Mouse (Mus musculus): Measurements from ENCODE around the gene Mier1. TPM values are rescaled to one million over a fixed set of nuclear protein-coding genes. Genes with fewer than 3 reads are reported as not detected.
A peak's percentile ranks its signal among the peaks of the same experiment; 100 is the strongest.

Gene Mier1
- polyA plus RNA-seq, 1 experiment from 2014 or later: 41.3 TPM

GRCm38 (mm10) chr4:103112651-103113050 is 1.5 kb upstream of the Mier1 start:
- ATAC-seq (replicated peaks; ENCODE audit: low FRiP score) (no peak), DNase-seq (ENCODE audit: low spot score) (no peak)
- Histone ChIP-seq H3K4me1 (replicated peaks; ENCODE audit: control insufficient read depth, insufficient read depth, low read length) (peaks cover 8% of the 10 kb centered on the region), H3K4me3 (ENCODE audit: low read depth, low read length) (peak overlapping the region; percentile 89; the same call in 1 of the 2 replicates), H3K9ac (ENCODE audit: low read depth, low read length) (no peak overlapping the region), H3K27ac (ENCODE audit: low read depth, low read length) (no peak overlapping the region), H3K9me3 (ENCODE audit: control insufficient read depth, low read length) (no peaks in the 10 kb centered on the region), H3K36me3 (ENCODE audit: control insufficient read depth, insufficient read depth, low read length) (no peaks in the 10 kb centered on the region; the same call in 1 of the 2 replicates), H3K4me2 (peak overlapping the region; percentile 84), H3K27me3 (replicated peaks; ENCODE audit: control insufficient read depth, insufficient read depth, low read length) (no peaks in the 10 kb centered on the region)
- WGBS: 69% methylated on average over 7 of the region's 7 CpGs

GRCm38 (mm10) chr4:103113402-103113801 is 788 bp upstream of the Mier1 start:
- no peak overlapping the region for H3K27ac ChIP-seq (ENCODE audit: low read depth, low read length)

GRCm38 (mm10) chr4:103118888-103119228 is 4.7 kb downstream of the Mier1 start:
- peak overlapping the region; percentile 82 for H3K4me3 ChIP-seq (ENCODE audit: low read depth, low read length)
- H3K27ac ChIP-seq (ENCODE audit: low read depth, low read length): peak overlapping the region; percentile 97
- WGBS: 1% methylated on average over 15 of the region's 15 CpGs
- ATAC-seq (replicated peaks; ENCODE audit: low FRiP score) (no peak), DNase-seq (ENCODE audit: low spot score) (peak; percentile 73)
- H3K9me3 ChIP-seq (ENCODE audit: control insufficient read depth, low read length): no peaks in the 10 kb centered on the region
- no peaks in the 10 kb centered on the region; the same call in 1 of the 2 replicates for H3K36me3 ChIP-seq (ENCODE audit: control insufficient read depth, insufficient read depth, low read length)
- peak overlapping the region; percentile 99 for H3K9ac ChIP-seq (ENCODE audit: low read depth, low read length)
- no peaks in the 10 kb centered on the region for H3K27me3 ChIP-seq (replicated peaks; ENCODE audit: control insufficient read depth, insufficient read depth, low read length)
- H3K4me1 ChIP-seq (replicated peaks; ENCODE audit: control insufficient read depth, insufficient read depth, low read length): peaks cover 26% of the 10 kb centered on the region
- H3K4me2 ChIP-seq: peak overlapping the region; percentile 74

More at GRCm38 (mm10) chr4:103113402-103113801, 788 bp upstream of the Mier1 start:
- H3K9ac ChIP-seq (ENCODE audit: low read depth, low read length): peak overlapping the region; percentile 91
- no peak for DNase-seq (ENCODE audit: low spot score)
- no peaks in the 10 kb centered on the region; the same call in 1 of the 2 replicates for H3K36me3 ChIP-seq (ENCODE audit: control insufficient read depth, insufficient read depth, low read length)
- peak overlapping the region; percentile 89 for H3K4me3 ChIP-seq (ENCODE audit: low read depth, low read length)
- no peak for ATAC-seq (replicated peaks; ENCODE audit: low FRiP score)
- WGBS: 11% methylated on average over 11 of the region's 11 CpGs
- no peaks in the 10 kb centered on the region for H3K27me3 ChIP-seq (replicated peaks; ENCODE audit: control insufficient read depth, insufficient read depth, low read length)
- H3K9me3 ChIP-seq (ENCODE audit: control insufficient read depth, low read length): no peaks in the 10 kb centered on the region
- peaks cover 8% of the 10 kb centered on the region for H3K4me1 ChIP-seq (replicated peaks; ENCODE audit: control insufficient read depth, insufficient read depth, low read length)
- H3K4me2 ChIP-seq: peak overlapping the region; percentile 84

GRCm38 (mm10) chr4:103119229-103120027 is 5.2 kb downstream of the Mier1 start:
- Histone ChIP-seq H3K4me2 (peak overlapping the region; percentile 74), H3K27ac (ENCODE audit: low read depth, low read length) (peak overlapping the region; percentile 97), H3K9me3 (ENCODE audit: control insufficient read depth, low read length) (no peaks in the 10 kb centered on the region), H3K4me1 (replicated peaks; ENCODE audit: control insufficient read depth, insufficient read depth, low read length) (peaks cover 26% of the 10 kb centered on the region), H3K36me3 (ENCODE audit: control insufficient read depth, insufficient read depth, low read length) (no peaks in the 10 kb centered on the region; the same call in 1 of the 2 replicates), H3K27me3 (replicated peaks; ENCODE audit: control insufficient read depth, insufficient read depth, low read length) (no peaks in the 10 kb centered on the region), H3K4me3 (ENCODE audit: low read depth, low read length) (peak overlapping the region; percentile 82), H3K9ac (ENCODE audit: low read depth, low read length) (peak overlapping the region; percentile 99)
- under 1% methylated on average over 92 of the region's 111 CpGs for WGBS
- DNase-seq (ENCODE audit: low spot score) (peak; percentile 80), ATAC-seq (replicated peaks; ENCODE audit: low FRiP score) (peak; percentile 63)

- 10% methylated on average over 4 of the region's 4 CpGs for WGBS
- Histone ChIP-seq H3K9ac (ENCODE audit: low read depth, low read length) (peak overlapping the region; percentile 99), H3K4me1 (replicated peaks; ENCODE audit: control insufficient read depth, insufficient read depth, low read length) (peaks cover 26% of the 10 kb centered on the region), H3K9me3 (ENCODE audit: control insufficient read depth, low read length) (no peaks in the 10 kb centered on the region), H3K27ac (ENCODE audit: low read depth, low read length) (peak overlapping the region; percentile 97), H3K4me3 (ENCODE audit: low read depth, low read length) (peak overlapping the region; percentile 82), H3K27me3 (replicated peaks; ENCODE audit: control insufficient read depth, insufficient read depth, low read length) (no peaks in the 10 kb centered on the region), H3K36me3 (ENCODE audit: control insufficient read depth, insufficient read depth, low read length) (no peaks in the 10 kb centered on the region; the same call in 1 of the 2 replicates), H3K4me2 (peak overlapping the region; percentile 74)
- no peak for DNase-seq (ENCODE audit: low spot score)
- peak; percentile 69 for ATAC-seq (replicated peaks; ENCODE audit: low FRiP score)
Measured at GRCm38 (mm10) chr4:103120028-103120384, 5.8 kb downstream of the Mier1 start.

- no peaks in the 10 kb centered on the region for H3K9me3 ChIP-seq (ENCODE audit: control insufficient read depth, low read length)
- DNase-seq (ENCODE audit: low spot score) (no peak), ATAC-seq (replicated peaks; ENCODE audit: low FRiP score) (no peak)
- H3K4me3 ChIP-seq (ENCODE audit: low read depth, low read length): peak overlapping the region; percentile 82
- WGBS: 30% methylated on average over 3 of the region's 3 CpGs
- H3K36me3 ChIP-seq (ENCODE audit: control insufficient read depth, insufficient read depth, low read length): no peaks in the 10 kb centered on the region; the same call in 1 of the 2 replicates
- peak overlapping the region; percentile 99 for H3K9ac ChIP-seq (ENCODE audit: low read depth, low read length)
- H3K4me1 ChIP-seq (replicated peaks; ENCODE audit: control insufficient read depth, insufficient read depth, low read length): peaks cover 24% of the 10 kb centered on the region
- peak overlapping the region; percentile 74 for H3K4me2 ChIP-seq
- H3K27ac ChIP-seq (ENCODE audit: low read depth, low read length): peak overlapping the region; percentile 97
- H3K27me3 ChIP-seq (replicated peaks; ENCODE audit: control insufficient read depth, insufficient read depth, low read length): no peaks in the 10 kb centered on the region
Measured at GRCm38 (mm10) chr4:103120395-103120794, 6.2 kb downstream of the Mier1 start.

- Histone ChIP-seq H3K4me3 (ENCODE audit: low read depth, low read length) (peak overlapping the region; percentile 82), H3K27ac (ENCODE audit: low read depth, low read length) (peak overlapping the region; percentile 62), H3K36me3 (ENCODE audit: control insufficient read depth, insufficient read depth, low read length) (no peaks in the 10 kb centered on the region; the same call in 1 of the 2 replicates), H3K27me3 (replicated peaks; ENCODE audit: control insufficient read depth, insufficient read depth, low read length) (no peaks in the 10 kb centered on the region), H3K9me3 (ENCODE audit: control insufficient read depth, low read length) (no peaks in the 10 kb centered on the region), H3K4me2 (peak overlapping the region; percentile 74), H3K9ac (ENCODE audit: low read depth, low read length) (peak overlapping the region; percentile 46), H3K4me1 (replicated peaks; ENCODE audit: control insufficient read depth, insufficient read depth, low read length) (peaks cover 22% of the 10 kb centered on the region)
- ATAC-seq (replicated peaks; ENCODE audit: low FRiP score): no peak; the same call in 1 of the 2 replicates
- no peak for DNase-seq (ENCODE audit: low spot score)
- 58% methylated on average over 9 of the region's 9 CpGs for WGBS
Measured at GRCm38 (mm10) chr4:103120874-103121389, 6.7 kb downstream of the Mier1 start.

- WGBS: 47% methylated on average over 2 of the region's 2 CpGs
- H3K9me3 ChIP-seq (ENCODE audit: control insufficient read depth, low read length): no peaks in the 10 kb centered on the region
- peaks cover 22% of the 10 kb centered on the region for H3K4me1 ChIP-seq (replicated peaks; ENCODE audit: control insufficient read depth, insufficient read depth, low read length)
- no peak for DNase-seq (ENCODE audit: low spot score)
- H3K9ac ChIP-seq (ENCODE audit: low read depth, low read length): no peak overlapping the region
- ATAC-seq (replicated peaks; ENCODE audit: low FRiP score): no peak
- H3K4me2 ChIP-seq: peak overlapping the region; percentile 48
- no peaks in the 10 kb centered on the region for H3K27me3 ChIP-seq (replicated peaks; ENCODE audit: control insufficient read depth, insufficient read depth, low read length)
- no peak overlapping the region for H3K4me3 ChIP-seq (ENCODE audit: low read depth, low read length)
- no peak overlapping the region for H3K27ac ChIP-seq (ENCODE audit: low read depth, low read length)
- no peaks in the 10 kb centered on the region for H3K36me3 ChIP-seq (ENCODE audit: control insufficient read depth, insufficient read depth, low read length)
Measured at GRCm38 (mm10) chr4:103123086-103123485, 8.9 kb downstream of the Mier1 start.
